Mouse (Mus musculus) heart, postnatal 0 days (tissue): ENCODE measurements around the gene Mindy4b-ps. TPM values are rescaled to one million over a fixed set of nuclear protein-coding genes. Genes with fewer than 3 reads are reported as not detected.

ENCODE experiments used
- ATAC-seq: fragments of 200-750 bp; cut with Nextera tagmentation; 2 replicates; pipeline ENCODE4 v1.8.0; 2017; ENCODE audit warnings: low read depth, moderate number of reproducible peaks, moderate library complexity; ENCODE audit not compliant: insufficient read depth
- DNase-seq: peaks from one replicate; pipeline ENCODE4 v3.0.0-alpha.2; 2016; ENCODE audit warnings: low spot score
- H3K27ac ChIP-seq: fragments of 300-500 bp; sonication (generic); 2 replicates; pipeline ENCODE4 v1.5.1; 2014; ENCODE audit warnings: low read depth, mild to moderate bottlenecking
- H3K27me3 ChIP-seq: fragments of 300-500 bp; sonication (generic); 2 replicates; pipeline ENCODE4 v1.6.1; 2014; ENCODE audit warnings: low read length, mixed read lengths; ENCODE audit not compliant: control insufficient read depth, insufficient read depth
- H3K36me3 ChIP-seq: fragments of 300-500 bp; sonication (generic); replicated peaks from 2 replicates; pipeline ENCODE4 v1.6.1; 2014; ENCODE audit warnings: low read length, mixed read lengths; ENCODE audit not compliant: control insufficient read depth, insufficient read depth
- H3K4me1 ChIP-seq: fragments of 300-500 bp; sonication (generic); 2 replicates; pipeline ENCODE4 v1.6.1; 2014; ENCODE audit warnings: antibody characterized with exemption; ENCODE audit not compliant: control insufficient read depth, insufficient read depth
- H3K4me2 ChIP-seq: fragments of 300-500 bp; sonication (generic); 2 replicates; pipeline ENCODE4 v1.6.1; 2014; ENCODE audit warnings: low read depth, mild to moderate bottlenecking, low read length, moderate library complexity
- H3K4me3 ChIP-seq: fragments of 300-500 bp; sonication (generic); 2 replicates; pipeline ENCODE4 v1.5.1; 2014; ENCODE audit warnings: low read depth, low read length
- H3K9ac ChIP-seq: fragments of 300-500 bp; sonication (generic); replicated peaks from 2 replicates; pipeline ENCODE4 v1.6.1; 2014; ENCODE audit warnings: low read depth, low read length, mixed read lengths
- H3K9me3 ChIP-seq: fragments of 300-500 bp; sonication (generic); replicated peaks from 2 replicates; pipeline ENCODE4 v1.6.1; 2016; ENCODE audit warnings: low read length; ENCODE audit not compliant: control insufficient read depth
- CTCF ChIP-seq: IDR thresholded peaks from 2 replicates; pipeline ENCODE4 v1.5.1; 2016; ENCODE audit warnings: antibody characterized with exemption, control low read depth, low read depth
- EP300 ChIP-seq: IDR thresholded peaks from 2 replicates; pipeline ENCODE4 v1.6.1; 2016; ENCODE audit warnings: antibody characterized with exemption, low read depth
- WGBS: fragments of 180-500 bp; shearing (Covaris S2); extraction: QIAGEN DNeasy Blood & Tissue Kit; methylation state at CpG from one replicate; pipeline ENCODE4 v1.1.7; 2014; 5-methylcytosine and 5-hydroxymethylcytosine counted together
- polyA plus RNA-seq: library from polyadenylated mRNA; unstranded; fragments of >200 nt; fragmentation: Nextera tagmentation; extraction: Ambion mirVana; gene quantifications from 2 replicates; pipeline ENCODE4 v1.2.1, GENCODE M21; 2015
- total RNA-seq: library from RNA; depleted of rRNA; stranded (reverse); fragments of >200 nt; gene quantifications from 2 replicates; pipeline ENCODE4 v1.2.3, GENCODE M21; 2014; ENCODE audit warnings: low replicate concordance

Mindy4b-ps gene
- total and polyA plus RNA-seq, 2 experiments from 2014 or later, result 0.23 to 0.52 TPM

- Histone ChIP-seq H3K27ac (no peak overlapping the region), H3K4me3 (no peak overlapping the region), H3K4me1 (no peaks in the 10 kb centered on the region), H3K9me3 (no peaks in the 10 kb centered on the region), H3K36me3 (no peaks in the 10 kb centered on the region), H3K27me3 (no peaks in the 10 kb centered on the region), H3K9ac (no peak overlapping the region), H3K4me2 (no peak overlapping the region)
- WGBS, result 65% methylated on average over 3 of the region's 3 CpGs
- TF ChIP-seq EP300 (no peak), CTCF (no peak)
- ATAC-seq, result no peak
- no peak for DNase-seq
Measured at GRCm38 (mm10) chr3:58814191-58814590, 7.9 kb downstream of the Mindy4b-ps start.

GRCm38 (mm10) chr3:58810353-58810752 is 11.8 kb downstream of the Mindy4b-ps start:
- Histone ChIP-seq H3K9ac (no peak overlapping the region), H3K9me3 (no peaks in the 10 kb centered on the region), H3K4me1 (0 out of 2 replicates have a peak, but pooled peaks cover 4% of the 10 kb centered on the region), H3K36me3 (no peaks in the 10 kb centered on the region), H3K27ac (no peak overlapping the region), H3K4me2 (no peak overlapping the region), H3K4me3 (no peak overlapping the region), H3K27me3 (no peaks in the 10 kb centered on the region)
- WGBS, result 35% methylated on average over 11 of the region's 11 CpGs
- TF ChIP-seq EP300 (no peak), CTCF (no peak)
- DNase-seq (no peak), ATAC-seq (peak; percentile 14; the same call in 1 of the 2 replicates)

GRCm38 (mm10) chr3:58809111-58809915 is 12.8 kb downstream of the Mindy4b-ps start:
- WGBS, result 75% methylated on average over 12 of the region's 12 CpGs
- no peaks in the 10 kb centered on the region for H3K27me3 ChIP-seq
- no peak for TF ChIP-seq CTCF
- TF ChIP-seq EP300, result no peak
- H3K4me1 ChIP-seq, result 0 out of 2 replicates have a peak, but pooled peaks cover 8% of the 10 kb centered on the region
- H3K36me3 ChIP-seq, result no peaks in the 10 kb centered on the region
- no peak overlapping the region for H3K27ac ChIP-seq
- no peaks in the 10 kb centered on the region for H3K9me3 ChIP-seq
- no peak overlapping the region for H3K9ac ChIP-seq
- ATAC-seq (no peak), DNase-seq (no peak)
- no peak overlapping the region for H3K4me3 ChIP-seq
- no peak overlapping the region for H3K4me2 ChIP-seq

GRCm38 (mm10) chr3:58808636-58809035 is 13.5 kb downstream of the Mindy4b-ps start:
- no peaks in the 10 kb centered on the region for H3K9me3 ChIP-seq
- TF ChIP-seq CTCF (no peak), EP300 (no peak)
- WGBS, result 87% methylated on average over 5 of the region's 5 CpGs
- H3K27ac ChIP-seq, result no peak overlapping the region
- H3K36me3 ChIP-seq, result no peaks in the 10 kb centered on the region
- no peaks in the 10 kb centered on the region for H3K27me3 ChIP-seq
- 0 out of 2 replicates have a peak, but pooled peaks cover 8% of the 10 kb centered on the region for H3K4me1 ChIP-seq
- no peak overlapping the region for H3K9ac ChIP-seq
- H3K4me3 ChIP-seq, result no peak overlapping the region
- no peak overlapping the region for H3K4me2 ChIP-seq
- no peak for DNase-seq
- ATAC-seq, result no peak

GRCm38 (mm10) chr3:58804745-58805144 is 17.4 kb downstream of the Mindy4b-ps start:
- TF ChIP-seq CTCF (no peak), EP300 (peak; percentile 76)
- Histone ChIP-seq H3K4me3 (no peak overlapping the region), H3K27me3 (no peaks in the 10 kb centered on the region), H3K27ac (peak overlapping the region; percentile 31; the same call in 1 of the 2 replicates), H3K9ac (no peak overlapping the region), H3K36me3 (no peaks in the 10 kb centered on the region), H3K4me1 (0 out of 2 replicates have a peak, but pooled peaks cover 8% of the 10 kb centered on the region), H3K4me2 (no peak overlapping the region), H3K9me3 (no peaks in the 10 kb centered on the region)
- 38% methylated on average over 6 of the region's 6 CpGs for WGBS
- ATAC-seq (peak; percentile 98), DNase-seq (peak; percentile 85)
